Mouse (Mus musculus): ENCODE results near the gene Auts2. TPM values are rescaled to one million over a fixed set of nuclear protein-coding genes. Genes with fewer than 3 reads are reported as not detected.

The Auts2 gene
- polyA plus RNA-seq, 1 experiment from 2014 or later = 56.7 TPM

DNA sequence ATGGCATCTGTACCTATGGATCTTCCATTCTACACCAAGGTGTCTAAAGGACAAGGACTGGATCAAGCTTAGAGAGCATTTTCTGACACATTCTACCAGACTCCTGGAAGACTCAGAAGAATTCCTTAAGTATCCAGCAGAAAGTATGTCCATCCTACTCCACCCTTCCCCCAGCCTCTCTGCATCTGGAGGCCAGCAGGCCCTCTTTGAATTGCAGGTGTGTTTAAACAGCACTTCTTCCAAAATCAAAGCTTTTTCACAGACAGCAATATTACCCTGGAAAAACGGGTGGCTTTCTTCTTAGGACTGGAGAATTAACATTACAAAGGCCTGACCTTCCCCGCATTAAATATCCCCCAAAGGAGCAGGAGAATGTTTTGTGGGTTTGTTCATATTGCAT is 598.4 kb downstream of the Auts2 start:
- Histone ChIP-seq H3K4me3 (no peak overlapping the region), H3K36me3 (no peaks in the 10 kb centered on the region), H3K9me3 (no peaks in the 10 kb centered on the region), H3K27ac (no peak overlapping the region), H3K4me1 (replicated peaks) (peaks cover 54% of the 10 kb centered on the region), H3K27me3 (ENCODE audit: insufficient read depth, poor library complexity, severe bottlenecking) (no peaks in the 10 kb centered on the region)
- WGBS = 17% methylated on average over 2 of the region's 2 CpGs
- no peak for DNase-seq (ENCODE audit: low spot score)

DNA sequence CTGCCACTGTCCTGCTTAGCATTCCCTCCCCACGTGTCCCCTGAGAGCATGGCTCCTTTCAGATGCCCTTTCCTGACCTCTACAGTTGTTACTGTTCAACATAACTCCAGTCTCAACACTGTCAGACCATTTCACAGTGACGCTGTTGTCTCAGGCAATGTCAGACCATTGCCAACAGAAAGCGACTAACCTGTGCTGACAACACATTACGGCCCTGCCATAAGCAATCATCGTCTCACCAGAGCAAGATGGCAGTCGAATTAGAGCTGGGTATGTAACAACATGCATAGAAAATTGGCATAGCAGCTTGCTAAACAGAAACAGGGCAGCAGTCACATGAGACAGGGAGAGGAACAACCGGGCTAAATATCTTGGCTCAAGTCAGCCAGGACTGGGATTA is 614.4 kb downstream of the Auts2 start:
- DNase-seq (ENCODE audit: low spot score) = no peak

DNA sequence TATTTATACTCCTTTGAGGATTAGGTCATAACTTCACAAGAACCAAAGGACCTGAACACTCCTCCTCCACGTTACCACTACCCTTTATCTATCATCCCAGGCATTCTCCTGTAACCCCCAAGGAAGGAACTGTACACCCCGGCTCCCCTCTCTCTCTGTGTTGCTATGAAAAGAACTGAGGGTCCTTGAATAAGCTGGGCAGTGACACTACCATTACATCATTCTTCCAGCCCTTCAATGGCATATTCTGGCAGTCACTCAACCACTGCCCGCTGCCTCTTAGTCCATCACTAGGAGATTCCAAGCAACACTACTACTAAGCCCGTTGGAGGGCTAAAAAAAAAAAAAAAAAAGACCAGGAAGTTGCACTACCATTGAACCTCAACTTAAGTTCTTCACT is 620.4 kb downstream of the Auts2 start:
- 89% methylated on average over 4 of the region's 4 CpGs for whole genome bisulfite sequencing
- H3K4me3 ChIP-seq = no peak overlapping the region
- H3K9me3 ChIP-seq = no peaks in the 10 kb centered on the region
- H3K4me1 ChIP-seq (replicated peaks) = peaks cover 17% of the 10 kb centered on the region
- DNase-seq (ENCODE audit: low spot score) = no peak
- no peak overlapping the region for H3K27ac ChIP-seq
- H3K27me3 ChIP-seq (ENCODE audit: insufficient read depth, poor library complexity, severe bottlenecking) = peaks cover 8% of the 10 kb centered on the region; the same call in 1 of the 2 replicates
- H3K36me3 ChIP-seq = no peaks in the 10 kb centered on the region

More for the DNA sequence above, 614.4 kb downstream of the Auts2 start:
- WGBS = 86% methylated on average over 7 of the region's 7 CpGs
- no peaks in the 10 kb centered on the region for H3K27me3 ChIP-seq (ENCODE audit: insufficient read depth, poor library complexity, severe bottlenecking)
- no peak overlapping the region for H3K27ac ChIP-seq
- H3K4me3 ChIP-seq = no peak overlapping the region
- H3K4me1 ChIP-seq (replicated peaks) = peaks cover 3% of the 10 kb centered on the region; the same call in 1 of the 2 replicates
- no peaks in the 10 kb centered on the region for H3K9me3 ChIP-seq
- H3K36me3 ChIP-seq = no peaks in the 10 kb centered on the region

DNA sequence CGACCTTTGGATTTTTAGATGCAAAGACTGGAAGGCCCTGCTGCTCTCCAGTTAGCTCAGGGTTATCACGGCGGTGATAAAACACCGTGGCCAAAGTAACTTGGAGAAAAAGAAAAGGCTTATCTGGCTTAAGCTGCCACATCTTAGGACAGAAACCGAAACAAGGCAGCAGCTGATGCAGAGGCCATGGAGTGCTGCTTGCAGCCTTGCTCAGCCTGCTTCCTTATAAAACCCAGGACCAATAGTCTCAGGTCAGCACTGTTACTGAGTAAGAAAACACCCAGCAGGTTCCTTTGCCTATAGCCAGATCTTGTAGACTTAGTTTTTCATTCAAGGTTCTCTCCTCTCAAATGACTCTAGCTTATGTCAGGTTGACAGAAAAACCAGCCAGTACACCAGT is 621.0 kb downstream of the Auts2 start:
- WGBS = 79% methylated on average over 5 of the region's 5 CpGs
- Histone ChIP-seq H3K9me3 (no peaks in the 10 kb centered on the region), H3K4me1 (replicated peaks) (peaks cover 18% of the 10 kb centered on the region), H3K27ac (no peak overlapping the region), H3K36me3 (no peaks in the 10 kb centered on the region), H3K4me3 (no peak overlapping the region), H3K27me3 (ENCODE audit: insufficient read depth, poor library complexity, severe bottlenecking) (peaks cover 10% of the 10 kb centered on the region; the same call in 1 of the 2 replicates)
- no peak for DNase-seq (ENCODE audit: low spot score)

DNA sequence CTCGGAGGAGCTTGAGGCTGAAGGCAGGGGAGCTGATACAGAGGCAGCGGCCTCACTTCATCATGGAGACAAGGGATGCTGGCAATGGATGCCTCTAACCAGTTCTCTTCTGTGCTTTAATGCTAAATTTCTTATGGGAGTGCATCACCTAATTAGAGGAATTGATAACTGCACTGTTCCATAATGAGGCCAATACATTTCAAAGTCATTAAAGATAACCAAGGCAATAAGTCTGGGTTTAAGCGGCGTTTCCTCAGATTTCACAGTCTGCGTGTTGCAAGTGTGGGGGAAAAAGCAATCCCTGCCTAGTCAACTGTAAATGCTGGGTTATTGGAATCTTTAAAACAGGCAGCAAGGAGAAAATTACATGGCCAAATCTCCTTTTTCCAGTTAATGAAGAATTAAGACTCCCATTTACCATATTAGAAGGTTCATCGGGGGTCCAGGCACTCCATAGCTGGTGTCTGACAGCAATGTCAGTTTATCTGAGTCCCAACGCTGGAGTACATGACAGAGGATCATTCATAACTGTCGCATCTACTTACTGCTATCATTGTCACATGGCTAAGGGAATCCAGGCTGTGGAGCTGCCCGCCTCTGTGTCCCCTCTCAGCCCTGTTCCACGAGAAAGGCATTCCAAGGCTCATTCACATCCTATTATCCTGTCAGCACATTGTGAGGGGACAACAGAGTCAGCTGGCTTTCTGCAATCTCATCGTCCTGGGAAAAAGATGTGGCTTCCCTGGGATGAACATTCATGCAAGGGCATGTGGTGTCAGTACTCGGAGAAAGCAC is 623.0 kb downstream of the Auts2 start:
- no peaks in the 10 kb centered on the region for H3K9me3 ChIP-seq
- DNase-seq (ENCODE audit: low spot score) = peak; percentile 18
- H3K27ac ChIP-seq = no peak overlapping the region; the same call in 1 of the 2 replicates
- peaks cover 13% of the 10 kb centered on the region for H3K27me3 ChIP-seq (ENCODE audit: insufficient read depth, poor library complexity, severe bottlenecking)
- H3K36me3 ChIP-seq = no peaks in the 10 kb centered on the region
- H3K4me1 ChIP-seq (replicated peaks) = peaks cover 18% of the 10 kb centered on the region
- WGBS = 56% methylated on average over 12 of the region's 12 CpGs
- no peak overlapping the region for H3K4me3 ChIP-seq

DNA sequence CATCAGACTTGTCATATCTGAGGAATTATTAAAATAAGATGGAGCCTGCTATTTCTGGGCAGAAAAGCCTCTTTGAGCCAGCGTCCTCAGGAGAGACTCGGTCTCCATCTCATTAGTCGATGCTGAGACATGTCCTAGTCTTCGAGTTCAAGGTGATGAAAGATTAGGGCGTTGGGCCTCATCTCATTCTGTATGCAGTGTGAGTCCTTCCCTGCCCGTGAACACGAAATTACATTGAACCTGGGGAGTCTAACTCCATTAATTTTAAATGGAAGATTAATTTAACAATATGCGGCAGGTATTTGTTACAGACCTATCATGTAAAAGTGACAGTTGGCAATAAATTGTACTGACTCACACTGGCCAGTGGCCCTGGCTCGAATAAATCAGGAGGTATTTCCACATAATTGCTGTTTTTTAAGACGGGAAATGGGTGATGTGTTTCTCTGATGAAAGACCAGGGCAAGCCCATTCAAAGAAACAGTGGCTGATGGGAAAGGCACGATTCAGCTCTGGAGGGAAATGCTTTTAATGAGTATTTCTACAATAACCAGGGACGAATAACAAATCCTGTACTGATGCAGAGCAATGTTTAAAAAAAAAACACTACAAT is 626.2 kb downstream of the Auts2 start:
- WGBS = 81% methylated on average over 12 of the region's 12 CpGs
- H3K4me3 ChIP-seq = no peak overlapping the region
- H3K36me3 ChIP-seq = no peaks in the 10 kb centered on the region
- peaks cover 16% of the 10 kb centered on the region for H3K27me3 ChIP-seq (ENCODE audit: insufficient read depth, poor library complexity, severe bottlenecking)
- no peaks in the 10 kb centered on the region for H3K9me3 ChIP-seq
- DNase-seq (ENCODE audit: low spot score) = no peak
- H3K4me1 ChIP-seq (replicated peaks) = peaks cover 28% of the 10 kb centered on the region
- H3K27ac ChIP-seq = no peak overlapping the region

DNA sequence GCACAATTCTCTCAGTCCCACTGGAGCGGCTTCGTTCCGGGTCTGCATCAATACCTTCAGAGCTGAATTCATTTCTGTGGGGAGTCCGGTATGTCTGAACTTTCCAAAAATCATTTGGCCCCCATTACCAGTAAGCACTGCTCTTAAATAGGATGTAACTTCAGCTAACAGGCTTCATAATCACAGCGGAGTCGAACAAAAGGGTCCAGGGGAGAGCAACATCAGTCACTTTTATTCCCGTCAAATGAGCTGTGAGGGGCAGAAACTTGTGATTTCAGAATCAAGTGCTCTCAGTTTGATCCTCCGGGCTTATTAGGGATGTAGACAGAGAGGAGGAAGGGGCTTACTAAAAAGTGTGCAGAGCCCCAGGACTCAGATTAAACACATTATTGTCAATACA is 629.6 kb downstream of the Auts2 start:
- Histone ChIP-seq H3K27ac (no peak overlapping the region), H3K9me3 (no peaks in the 10 kb centered on the region), H3K27me3 (ENCODE audit: insufficient read depth, poor library complexity, severe bottlenecking) (peaks cover 14% of the 10 kb centered on the region), H3K4me3 (no peak overlapping the region), H3K36me3 (peaks cover 3% of the 10 kb centered on the region; the same call in 1 of the 2 replicates), H3K4me1 (replicated peaks) (peaks cover 12% of the 10 kb centered on the region)
- DNase-seq (ENCODE audit: low spot score) = no peak
- 60% methylated on average over 8 of the region's 8 CpGs for WGBS

DNA sequence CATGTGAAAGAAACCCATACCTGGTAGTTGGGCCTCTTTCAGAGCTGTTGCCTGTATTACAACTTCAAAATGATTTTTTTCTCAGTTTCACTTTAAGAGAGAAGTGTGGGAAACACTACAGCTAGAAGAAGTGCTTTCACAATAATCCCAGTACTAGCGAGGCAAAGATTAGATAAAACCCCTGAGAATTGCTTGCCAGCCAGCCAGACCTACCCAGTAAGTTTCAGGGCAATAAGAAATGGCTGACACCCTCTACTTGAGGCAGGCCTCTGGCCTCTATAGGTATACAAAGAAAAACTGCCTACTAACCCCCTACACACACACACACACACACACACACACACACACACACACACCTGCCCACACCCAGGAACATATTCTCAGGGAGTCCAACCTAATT is 630.2 kb downstream of the Auts2 start:
- DNase-seq (ENCODE audit: low spot score) = no peak
- peaks cover 10% of the 10 kb centered on the region for H3K27me3 ChIP-seq (ENCODE audit: insufficient read depth, poor library complexity, severe bottlenecking)
- 69% methylated on average over 1 of the region's 1 CpGs for WGBS
- H3K9me3 ChIP-seq = 0 out of 2 replicates have a peak, but pooled peaks cover 5% of the 10 kb centered on the region
- H3K4me3 ChIP-seq = no peak overlapping the region
- H3K27ac ChIP-seq = no peak overlapping the region
- H3K36me3 ChIP-seq = peaks cover 3% of the 10 kb centered on the region; the same call in 1 of the 2 replicates
- peaks cover 12% of the 10 kb centered on the region for H3K4me1 ChIP-seq (replicated peaks)

DNA sequence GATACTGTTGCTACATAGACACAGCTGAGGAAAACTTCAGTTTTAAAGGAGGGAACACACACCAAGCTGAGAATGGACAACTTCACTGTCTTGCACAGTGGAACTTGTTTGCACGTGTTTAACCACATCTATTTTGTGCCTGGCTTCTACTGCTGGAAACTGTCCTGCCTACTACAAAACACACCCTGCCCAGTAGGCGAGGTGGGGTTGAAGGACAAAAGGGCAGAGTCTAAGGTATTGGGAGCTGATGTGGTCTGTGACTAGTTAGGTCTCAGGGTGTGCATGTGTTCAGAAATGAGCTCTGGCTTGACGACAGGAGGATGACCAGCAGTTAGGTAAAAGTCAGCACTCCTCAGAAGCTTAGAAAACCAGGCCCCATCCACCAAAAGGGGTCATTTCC is 636.8 kb downstream of the Auts2 start:
- no peak for DNase-seq (ENCODE audit: low spot score)
- Histone ChIP-seq H3K27me3 (ENCODE audit: insufficient read depth, poor library complexity, severe bottlenecking) (no peaks in the 10 kb centered on the region), H3K9me3 (0 out of 2 replicates have a peak, but pooled peaks cover 6% of the 10 kb centered on the region), H3K4me3 (no peak overlapping the region), H3K27ac (no peak overlapping the region), H3K36me3 (peaks cover 3% of the 10 kb centered on the region; the same call in 1 of the 2 replicates), H3K4me1 (replicated peaks) (no peaks in the 10 kb centered on the region)
- 82% methylated on average over 3 of the region's 3 CpGs for WGBS

DNA sequence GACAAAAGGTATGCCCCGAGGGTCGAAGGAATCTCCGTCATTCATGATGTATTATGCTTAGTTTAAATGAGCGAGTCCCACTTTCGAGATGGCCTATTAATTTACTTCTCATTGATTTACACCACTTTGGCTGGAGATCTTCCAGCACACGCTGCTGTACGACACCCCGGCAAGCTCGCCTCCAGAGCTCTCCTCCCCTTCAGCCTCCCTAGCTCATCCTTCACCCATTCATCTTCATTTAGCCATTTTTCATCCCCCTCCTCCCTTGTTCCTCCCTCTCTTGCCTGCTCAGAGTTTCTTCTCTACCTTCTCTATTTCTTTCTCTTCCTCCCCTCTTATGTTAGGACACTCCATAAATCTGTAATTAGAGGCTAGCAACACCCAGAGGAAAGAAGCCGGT is 638.7 kb downstream of the Auts2 start:
- peaks cover under 1% of the 10 kb centered on the region; the same call in 1 of the 2 replicates for H3K36me3 ChIP-seq
- no peak overlapping the region for H3K27ac ChIP-seq
- H3K4me3 ChIP-seq = no peak overlapping the region
- DNase-seq (ENCODE audit: low spot score) = no peak
- WGBS = 83% methylated on average over 10 of the region's 10 CpGs
- no peaks in the 10 kb centered on the region for H3K27me3 ChIP-seq (ENCODE audit: insufficient read depth, poor library complexity, severe bottlenecking)
- H3K4me1 ChIP-seq (replicated peaks) = no peaks in the 10 kb centered on the region
- H3K9me3 ChIP-seq = 0 out of 2 replicates have a peak, but pooled peaks cover 6% of the 10 kb centered on the region

DNA sequence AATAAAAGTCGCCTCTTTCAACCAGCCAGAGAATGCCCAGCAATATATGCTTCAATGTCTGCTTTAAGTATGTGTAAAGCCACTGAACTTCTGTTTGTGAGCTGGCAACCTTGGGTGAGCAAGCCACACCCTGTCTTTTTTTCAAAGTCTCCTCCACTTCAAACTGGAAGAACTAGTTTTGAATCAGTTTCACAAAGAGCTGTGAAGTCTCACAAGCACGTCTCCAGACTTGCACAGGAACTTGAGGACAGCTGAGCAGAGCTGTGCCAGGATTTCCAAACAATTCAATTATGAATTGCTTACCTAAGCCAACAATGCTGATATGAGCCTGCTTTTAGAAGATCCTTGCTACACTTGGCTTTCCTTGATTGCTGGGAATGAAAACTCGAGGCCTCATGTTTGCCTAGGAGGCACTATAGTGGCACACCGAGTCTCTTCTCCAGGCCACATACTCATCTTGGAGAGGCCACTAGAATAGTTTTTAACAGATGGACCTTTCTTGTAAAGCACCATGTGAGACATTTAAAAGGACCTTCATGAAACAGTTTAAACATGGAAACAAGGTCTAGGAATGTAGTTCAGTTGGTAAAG is 645.0 kb downstream of the Auts2 start:
- WGBS = 79% methylated on average over 4 of the region's 4 CpGs
- DNase-seq (ENCODE audit: low spot score) = no peak
- no peaks in the 10 kb centered on the region for H3K27me3 ChIP-seq (ENCODE audit: insufficient read depth, poor library complexity, severe bottlenecking)

DNA sequence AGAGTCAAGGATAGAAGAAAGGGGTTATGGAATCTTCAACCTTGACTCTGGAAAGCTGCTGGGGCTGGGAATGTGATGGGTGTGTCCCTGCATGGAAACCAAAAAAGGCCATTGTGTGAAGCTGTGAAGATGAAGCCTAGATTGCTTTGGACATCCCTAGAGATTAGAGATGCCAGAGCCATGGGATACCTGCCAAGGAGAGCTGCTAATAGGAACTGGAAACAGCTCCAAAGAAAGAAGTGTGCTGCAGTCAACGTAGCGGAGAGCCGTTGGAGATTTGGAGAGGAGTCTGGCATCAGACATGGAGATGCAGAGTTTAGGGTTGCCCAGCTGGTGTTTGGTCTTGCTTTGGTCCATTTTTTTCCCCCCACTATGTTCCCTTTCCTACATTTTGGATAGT is 656.5 kb downstream of the Auts2 start:
- Histone ChIP-seq H3K4me3 (no peak overlapping the region), H3K27me3 (ENCODE audit: insufficient read depth, poor library complexity, severe bottlenecking) (no peaks in the 10 kb centered on the region), H3K27ac (no peak overlapping the region), H3K9me3 (no peaks in the 10 kb centered on the region), H3K36me3 (no peaks in the 10 kb centered on the region), H3K4me1 (replicated peaks) (peaks cover 5% of the 10 kb centered on the region)
- no peak for DNase-seq (ENCODE audit: low spot score)
- WGBS = 95% methylated on average over 3 of the region's 3 CpGs

More for the DNA sequence above, 645.0 kb downstream of the Auts2 start:
- Histone ChIP-seq H3K9me3 (no peaks in the 10 kb centered on the region), H3K4me1 (replicated peaks) (peaks cover 8% of the 10 kb centered on the region; the same call in 1 of the 2 replicates), H3K27ac (no peak overlapping the region), H3K4me3 (no peak overlapping the region), H3K36me3 (no peaks in the 10 kb centered on the region)

DNA sequence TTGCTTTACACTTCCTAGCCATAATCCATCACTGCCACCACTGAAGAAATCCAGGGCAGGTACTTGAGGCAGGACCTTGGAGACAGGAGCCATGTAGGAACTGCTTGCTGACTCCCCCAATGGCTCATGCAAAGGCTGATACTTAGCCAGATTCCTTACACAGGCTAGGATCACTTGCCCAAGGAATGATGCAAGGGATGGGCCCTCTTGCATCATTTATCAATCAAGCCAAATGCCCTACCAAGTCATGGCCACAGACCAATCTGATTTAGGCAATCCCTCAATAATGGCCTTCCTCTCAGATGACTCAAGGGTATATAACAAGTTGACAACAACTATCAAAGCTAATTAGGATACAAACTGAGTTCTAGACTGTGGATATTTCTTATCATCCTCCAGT is 666.6 kb downstream of the Auts2 start:
- no peak overlapping the region for H3K4me3 ChIP-seq
- no peaks in the 10 kb centered on the region for H3K9me3 ChIP-seq
- H3K4me1 ChIP-seq (replicated peaks) = 0 out of 2 replicates have a peak, but pooled peaks cover 3% of the 10 kb centered on the region
- H3K27ac ChIP-seq = no peak overlapping the region
- no peak for DNase-seq (ENCODE audit: low spot score)
- no peaks in the 10 kb centered on the region for H3K27me3 ChIP-seq (ENCODE audit: insufficient read depth, poor library complexity, severe bottlenecking)
- H3K36me3 ChIP-seq = no peaks in the 10 kb centered on the region
